Mouse (Mus musculus) C3H10T1/2 (cell line): ENCODE data around the gene Tmem42. TPM values are rescaled to one million over a fixed set of nuclear protein-coding genes. Genes with fewer than 3 reads are reported as not detected.

Experiments
- polyA plus RNA-seq, 2 experiments: library from polyadenylated mRNA; unstranded; fragments of >200 nt; fragmentation: generic; extraction: Trizol; gene quantifications; one replicate each; pipeline ENCODE4 v1.2.1; 2012; ENCODE audit warnings: missing spikeins in 2 of 2

The Tmem42 gene
- 10 to 100 TPM in 1 of 2 experiments, 1 to 10 TPM in 1; 4.8 to 16.0 TPM for polyA plus RNA-seq

GRCm38 (mm10) chr9:123020995-123021631 is at the start of gene Tmem42:
TSS of gene Tmem42 (plus strand) at chr9:123021326.

GRCm38 (mm10) chr9:123034426-123034825 is 13.3 kb downstream of the Tmem42 start, which contains the start of gene Tgm4:
TSS of gene Tgm4 (plus strand) at chr9:123034726.

Other genes starting within 250 kb of the Tmem42 start
- gene Tcaim, start 215.8 kb upstream of the Tmem42 start, polyA plus RNA-seq: 1 to 10 TPM in 1 of 2 experiments, under 1 TPM in 1; 0.18 to 1.7 TPM
- gene Gm35549, start 177.3 kb upstream of the Tmem42 start, polyA plus RNA-seq: under 1 TPM in 1 of 2 experiments, not detected in 1; 0.47 TPM
- 1 to 10 TPM in 1 of 2 experiments, under 1 TPM in 1; 0.20 to 5.4 TPM for gene Zfp445, start 155.3 kb upstream of the Tmem42 start, polyA plus RNA-seq
- gene Zkscan7, start 135.6 kb upstream of the Tmem42 start, polyA plus RNA-seq: 1 to 10 TPM in 1 of 2 experiments, under 1 TPM in 1; 0.04 to 1.7 TPM
- under 1 TPM in 1 of 2 experiments, not detected in 1; 0.25 TPM for gene Zfp105, start 98.3 kb upstream of the Tmem42 start, polyA plus RNA-seq
- gene 1110059G10Rik, start 70.3 kb upstream of the Tmem42 start, polyA plus RNA-seq: 1 to 10 TPM; 1.5 to 5.6 TPM
- 1 to 10 TPM in 1 of 2 experiments, under 1 TPM in 1; 0.91 to 4.9 TPM for gene Kif15, start 70.3 kb upstream of the Tmem42 start, polyA plus RNA-seq
- gene Tgm4, start 13.4 kb downstream of the Tmem42 start, polyA plus RNA-seq: under 1 TPM; 0.02 to 0.27 TPM
- gene Zdhhc3, start 91.9 kb downstream of the Tmem42 start, polyA plus RNA-seq: 10 to 100 TPM; 47.7 to 48.1 TPM
- gene Exosc7, start 91.9 kb downstream of the Tmem42 start, polyA plus RNA-seq: 10 to 100 TPM; 20.3 to 36.4 TPM
- 100 to 1,000 TPM in 1 of 2 experiments, under 1 TPM in 1; 0.22 to 171 TPM for gene Clec3b, start 129.6 kb downstream of the Tmem42 start, polyA plus RNA-seq
- gene Cdcp1, start 194.7 kb downstream of the Tmem42 start, polyA plus RNA-seq: under 1 TPM in 1 of 2 experiments, not detected in 1; 0.11 TPM
- 10 to 100 TPM in 1 of 2 experiments, 1 to 10 TPM in 1; 8.1 to 20.3 TPM for gene Tmem158, start 239.4 kb downstream of the Tmem42 start, polyA plus RNA-seq